Mouse (Mus musculus): Measurements from ENCODE around the gene Btn2a2. TPM values are rescaled to one million over a fixed set of nuclear protein-coding genes. Genes with fewer than 3 reads are reported as not detected.

The Btn2a2 gene
- polyA plus RNA-seq, 2 experiments, result 0.01 TPM; not detected in 1

- peaks cover 3% of the 10 kb centered on the region; the same call in 1 of the 2 replicates for H3K27me3 ChIP-seq (ENCODE audit: control insufficient read depth, insufficient read depth, low read length)
- DNase-seq (ENCODE audit: low read depth in 3 of 3, low spot score in 3 of 3), result no peak
- no peak overlapping the region for H3K27ac ChIP-seq
- no peaks in the 10 kb centered on the region for H3K36me3 ChIP-seq (replicated peaks; ENCODE audit: control insufficient read depth, insufficient read depth, low read depth)
- ATAC-seq (ENCODE audit: insufficient read depth), result no peak
- H3K4me2 ChIP-seq (ENCODE audit: low read depth), result no peak overlapping the region
- TF ChIP-seq CTCF (IDR thresholded peaks at IDR 0.05; ENCODE audit: low read depth) (no peak), EP300 (IDR thresholded peaks at IDR 0.05; ENCODE audit: low read depth) (no peak)
- no peak overlapping the region for H3K4me3 ChIP-seq (ENCODE audit: insufficient read depth in 1 of 2, low read depth in 2 of 2, low read length in 2 of 2)
- H3K4me1 ChIP-seq (replicated peaks; ENCODE audit: control insufficient read depth in 2 of 2, insufficient read depth in 2 of 2, low read length in 1 of 2), result no peaks in the 10 kb centered on the region; a peak in 1 of 4 replicates
- H3K9ac ChIP-seq (replicated peaks), result no peak overlapping the region
- WGBS (ENCODE audit: insufficient replicate concordance), result 53% methylated on average over 2 of the region's 2 CpGs
- H3K9me3 ChIP-seq (ENCODE audit: control insufficient read depth, low read length), result no peaks in the 10 kb centered on the region
Measured at GRCm38 (mm10) chr13:23483153-23483552, 5.5 kb downstream of the Btn2a2 start.

GRCm38 (mm10) chr13:23475658-23476057, 13.0 kb downstream of the Btn2a2 start:
- Histone ChIP-seq H3K9ac (replicated peaks) (no peak overlapping the region), H3K27ac (no peak overlapping the region), H3K4me2 (ENCODE audit: low read depth) (no peak overlapping the region), H3K9me3 (ENCODE audit: control insufficient read depth, low read length) (no peaks in the 10 kb centered on the region), H3K4me3 (ENCODE audit: insufficient read depth in 1 of 2, low read depth in 2 of 2, low read length in 2 of 2) (no peak overlapping the region), H3K27me3 (ENCODE audit: control insufficient read depth, insufficient read depth, low read length) (no peaks in the 10 kb centered on the region; the same call in 1 of the 2 replicates), H3K36me3 (replicated peaks; ENCODE audit: control insufficient read depth, insufficient read depth, low read depth) (no peaks in the 10 kb centered on the region), H3K4me1 (replicated peaks; ENCODE audit: control insufficient read depth in 2 of 2, insufficient read depth in 2 of 2, low read length in 1 of 2) (no peaks in the 10 kb centered on the region)
- no peak for DNase-seq (ENCODE audit: low read depth in 3 of 3, low spot score in 3 of 3)
- ATAC-seq (ENCODE audit: insufficient read depth), result no peak
- 55% methylated on average over 2 of the region's 2 CpGs for WGBS (ENCODE audit: insufficient replicate concordance)
- TF ChIP-seq EP300 (IDR thresholded peaks at IDR 0.05; ENCODE audit: low read depth) (no peak), CTCF (IDR thresholded peaks at IDR 0.05; ENCODE audit: low read depth) (no peak)

GRCm38 (mm10) chr13:23466911-23467310, 21.7 kb downstream of the Btn2a2 start:
- no peaks in the 10 kb centered on the region for H3K27me3 ChIP-seq (ENCODE audit: control insufficient read depth, insufficient read depth, low read length)
- no peaks in the 10 kb centered on the region for H3K36me3 ChIP-seq (replicated peaks; ENCODE audit: control insufficient read depth, insufficient read depth, low read depth)
- H3K4me2 ChIP-seq (ENCODE audit: low read depth), result peak overlapping the region; percentile 79
- under 1% methylated on average over 9 of the region's 9 CpGs for WGBS (ENCODE audit: insufficient replicate concordance)
- ATAC-seq (ENCODE audit: insufficient read depth) (peak; percentile 51), DNase-seq (ENCODE audit: low read depth in 3 of 3, low spot score in 3 of 3) (peak; percentile 83 to 86 (median 86))
- peaks cover 4 to 16% of the 10 kb centered on the region in 2 experiments; a peak in 3 of 4 replicates for H3K4me1 ChIP-seq (replicated peaks; ENCODE audit: control insufficient read depth in 2 of 2, insufficient read depth in 2 of 2, low read length in 1 of 2)
- no peak overlapping the region for H3K4me3 ChIP-seq (ENCODE audit: insufficient read depth in 1 of 2, low read depth in 2 of 2, low read length in 2 of 2)
- no peaks in the 10 kb centered on the region for H3K9me3 ChIP-seq (ENCODE audit: control insufficient read depth, low read length)
- no peak for TF ChIP-seq CTCF (IDR thresholded peaks at IDR 0.05; ENCODE audit: low read depth)
- peak; percentile 43; the same call in 1 of the 2 replicates for TF ChIP-seq EP300 (IDR thresholded peaks at IDR 0.05; ENCODE audit: low read depth)
- H3K9ac ChIP-seq (replicated peaks), result no peak overlapping the region
- no peak overlapping the region for H3K27ac ChIP-seq

- H3K36me3 ChIP-seq (replicated peaks; ENCODE audit: control insufficient read depth, insufficient read depth, low read depth), result no peaks in the 10 kb centered on the region
- no peaks in the 10 kb centered on the region for H3K9me3 ChIP-seq (ENCODE audit: control insufficient read depth, low read length)
- H3K9ac ChIP-seq (replicated peaks), result peak overlapping the region; percentile 73; the same call in 1 of the 2 replicates
- H3K27ac ChIP-seq, result no peak overlapping the region
- WGBS (ENCODE audit: insufficient replicate concordance), result 63% methylated on average over 1 of the region's 1 CpGs
- no peak for DNase-seq (ENCODE audit: low read depth in 3 of 3, low spot score in 3 of 3)
- peak overlapping the region in 1 of 2 experiments; percentile 66; a peak in 2 of 4 replicates for H3K4me3 ChIP-seq (ENCODE audit: insufficient read depth in 1 of 2, low read depth in 2 of 2, low read length in 2 of 2)
- no peak for ATAC-seq (ENCODE audit: insufficient read depth)
- no peak for TF ChIP-seq EP300 (IDR thresholded peaks at IDR 0.05; ENCODE audit: low read depth)
- no peak for TF ChIP-seq CTCF (IDR thresholded peaks at IDR 0.05; ENCODE audit: low read depth)
- no peaks in the 10 kb centered on the region for H3K27me3 ChIP-seq (ENCODE audit: control insufficient read depth, insufficient read depth, low read length)
- H3K4me2 ChIP-seq (ENCODE audit: low read depth), result peak overlapping the region; percentile 79
- H3K4me1 ChIP-seq (replicated peaks; ENCODE audit: control insufficient read depth in 2 of 2, insufficient read depth in 2 of 2, low read length in 1 of 2), result peaks cover 4 to 18% of the 10 kb centered on the region in 2 experiments; a peak in 3 of 4 replicates
Measured at GRCm38 (mm10) chr13:23466306-23466705, 22.4 kb downstream of the Btn2a2 start.

- TF ChIP-seq CTCF (IDR thresholded peaks at IDR 0.05; ENCODE audit: low read depth) (peak; percentile 56), EP300 (IDR thresholded peaks at IDR 0.05; ENCODE audit: low read depth) (no peak)
- no peaks in the 10 kb centered on the region for H3K9me3 ChIP-seq (ENCODE audit: control insufficient read depth, low read length)
- H3K9ac ChIP-seq (replicated peaks), result peak within 1 kb of the TSS; percentile 73
- peak within 1 kb of the TSS; percentile 66 to 89 for H3K4me3 ChIP-seq (ENCODE audit: insufficient read depth in 1 of 2, low read depth in 2 of 2, low read length in 2 of 2)
- 0% methylated on average over 7 of the region's 7 CpGs for WGBS (ENCODE audit: insufficient replicate concordance)
- no peaks in the 10 kb centered on the region for H3K36me3 ChIP-seq (replicated peaks; ENCODE audit: control insufficient read depth, insufficient read depth, low read depth)
- peak within 1 kb of the TSS; percentile 79 for H3K4me2 ChIP-seq (ENCODE audit: low read depth)
- DNase-seq (ENCODE audit: low read depth in 3 of 3, low spot score in 3 of 3) (peak in 1 of 3 experiments; percentile 63), ATAC-seq (ENCODE audit: insufficient read depth) (peak; percentile 43)
- no peaks in the 10 kb centered on the region for H3K27me3 ChIP-seq (ENCODE audit: control insufficient read depth, insufficient read depth, low read length)
- H3K4me1 ChIP-seq (replicated peaks; ENCODE audit: control insufficient read depth in 2 of 2, insufficient read depth in 2 of 2, low read length in 1 of 2), result peaks cover 5 to 20% of the 10 kb centered on the region in 2 experiments; a peak in 3 of 4 replicates
- peak within 1 kb of the TSS; percentile 61 for H3K27ac ChIP-seq
Measured at GRCm38 (mm10) chr13:23465600-23466109, 23.0 kb downstream of the Btn2a2 start, which contains the start of gene Btn1a1. Btn1a1 (minus strand) TSS chr13:23465901.

Data from liver, embryonic 14.5 days (tissue).